Mouse (Mus musculus) hindbrain, embryonic 15.5 days (tissue): Measurements from ENCODE around the gene Rimbp3. TPM values are rescaled to one million over a fixed set of nuclear protein-coding genes. Genes with fewer than 3 reads are reported as not detected.
"Not testable (repeated sequence)": the region's sequence is repeated elsewhere in the genome, so short reads cannot be mapped to it uniquely, and the experiment has no call there.

Experiments used
- ATAC-seq: fragments of 200-750 bp; cut with Nextera tagmentation; 2 replicates; pipeline ENCODE4 v1.8.0; 2017; ENCODE audit warnings: low read depth, moderate number of reproducible peaks, moderate TSS enrichment; ENCODE audit not compliant: low FRiP score
- H3K27ac ChIP-seq: fragments of 300-500 bp; sonication (generic); replicated peaks from 2 replicates; pipeline ENCODE4 v1.5.1; 2015; ENCODE audit warnings: mild to moderate bottlenecking, inconsistent platforms
- H3K27me3 ChIP-seq: fragments of 300-500 bp; sonication (generic); 2 replicates; pipeline ENCODE4 v1.6.1; 2015; ENCODE audit warnings: control low read depth, inconsistent platforms
- H3K36me3 ChIP-seq: fragments of 300-500 bp; sonication (generic); 2 replicates; pipeline ENCODE4 v1.6.1; 2015; ENCODE audit warnings: control low read depth, inconsistent platforms
- H3K4me1 ChIP-seq: fragments of 300-500 bp; sonication (generic); replicated peaks from 2 replicates; pipeline ENCODE4 v1.6.1; 2015; ENCODE audit warnings: control low read depth, inconsistent platforms
- H3K4me2 ChIP-seq: fragments of 300-500 bp; sonication (generic); 2 replicates; pipeline ENCODE4 v1.6.1; 2015; ENCODE audit warnings: moderate library complexity, mild to moderate bottlenecking, inconsistent platforms
- H3K4me3 ChIP-seq: fragments of 300-500 bp; sonication (generic); 2 replicates; pipeline ENCODE4 v1.5.1; 2015; ENCODE audit warnings: mild to moderate bottlenecking, inconsistent platforms
- H3K9ac ChIP-seq: fragments of 300-500 bp; sonication (generic); 2 replicates; pipeline ENCODE4 v1.6.1; 2015; ENCODE audit warnings: inconsistent platforms
- H3K9me3 ChIP-seq: fragments of 300-500 bp; sonication (generic); 2 replicates; pipeline ENCODE4 v1.6.1; 2016; ENCODE audit warnings: control low read depth, inconsistent platforms
- WGBS: fragments of 180-500 bp; shearing (Covaris S2); methylation state at CpG from one replicate; pipeline ENCODE4 v1.1.7; 2015; 5-methylcytosine and 5-hydroxymethylcytosine counted together
- polyA plus RNA-seq: library from polyadenylated mRNA; unstranded; fragments of >200 nt; fragmentation: Nextera tagmentation; extraction: Ambion mirVana; gene quantifications from 2 replicates; pipeline ENCODE4 v1.2.1, GENCODE M21; 2015

Rimbp3 gene
- polyA plus RNA-seq, result 1.8 and 1.9 TPM in 2 replicates

- peak; percentile 90 for ATAC-seq
- Histone ChIP-seq H3K27ac (peak within 1 kb of the TSS; percentile 87), H3K4me1 (peaks cover 30% of the 10 kb centered on the region), H3K4me3 (peak within 1 kb of the TSS; percentile 70), H3K27me3 (no peaks in the 10 kb centered on the region), H3K9me3 (no peaks in the 10 kb centered on the region), H3K4me2 (peak within 1 kb of the TSS; percentile 98), H3K36me3 (no peaks in the 10 kb centered on the region), H3K9ac (peak within 1 kb of the TSS; percentile 75)
- under 1% methylated on average over 85 of the region's 85 CpGs for whole genome bisulfite sequencing
Observed at GRCm38 (mm10) chr16:17208389-17209361, at the start of gene Rimbp3. Rimbp3 (plus strand) TSS chr16:17208603.

GRCm38 (mm10) chr16:17165478-17165877 lies 42.9 kb upstream of the Rimbp3 start:
- peaks cover 12% of the 10 kb centered on the region for H3K36me3 ChIP-seq
- not testable (repeated sequence) for H3K27ac ChIP-seq, H3K4me1 ChIP-seq, H3K4me3 ChIP-seq, H3K9me3 ChIP-seq, H3K4me2 ChIP-seq, H3K9ac ChIP-seq, H3K27me3 ChIP-seq, ATAC-seq
- 97% methylated on average over 1 of the region's 1 CpGs for WGBS

- no peak for ATAC-seq
- H3K27me3 ChIP-seq, result no peaks in the 10 kb centered on the region
- H3K4me2 ChIP-seq, result no peak overlapping the region
- H3K4me3 ChIP-seq, result no peak overlapping the region
- H3K36me3 ChIP-seq, result peaks cover 19% of the 10 kb centered on the region
- H3K9me3 ChIP-seq, result no peaks in the 10 kb centered on the region
- no peak overlapping the region for H3K27ac ChIP-seq
- H3K4me1 ChIP-seq, result no peaks in the 10 kb centered on the region
- H3K9ac ChIP-seq, result no peak overlapping the region
Observed at GRCm38 (mm10) chr16:17167179-17167578, 41.2 kb upstream of the Rimbp3 start.

- Histone ChIP-seq H3K4me1 (no peaks in the 10 kb centered on the region), H3K9ac (no peak overlapping the region), H3K36me3 (peaks cover 26% of the 10 kb centered on the region), H3K4me2 (no peak overlapping the region), H3K27me3 (no peaks in the 10 kb centered on the region), H3K9me3 (no peaks in the 10 kb centered on the region), H3K4me3 (no peak overlapping the region), H3K27ac (no peak overlapping the region)
- WGBS, result 91% methylated on average over 5 of the region's 5 CpGs
- no peak for ATAC-seq
Observed at GRCm38 (mm10) chr16:17168049-17168448, 40.4 kb upstream of the Rimbp3 start.

- WGBS, result 91% methylated on average over 2 of the region's 2 CpGs
- no peaks in the 10 kb centered on the region for H3K9me3 ChIP-seq
- H3K27me3 ChIP-seq, result no peaks in the 10 kb centered on the region
- no peak overlapping the region for H3K9ac ChIP-seq
- no peak for ATAC-seq
- H3K4me2 ChIP-seq, result no peak overlapping the region
- no peak overlapping the region for H3K4me3 ChIP-seq
- H3K4me1 ChIP-seq, result 0 out of 2 replicates have a peak, but pooled peaks cover 5% of the 10 kb centered on the region
- H3K36me3 ChIP-seq, result peaks cover 39% of the 10 kb centered on the region
- H3K27ac ChIP-seq, result no peak overlapping the region
Observed at GRCm38 (mm10) chr16:17175765-17176164, 32.6 kb upstream of the Rimbp3 start.

- no peak overlapping the region for H3K9ac ChIP-seq
- H3K4me1 ChIP-seq, result 0 out of 2 replicates have a peak, but pooled peaks cover 5% of the 10 kb centered on the region
- no peak overlapping the region for H3K4me2 ChIP-seq
- peaks cover 25% of the 10 kb centered on the region for H3K36me3 ChIP-seq
- no peak overlapping the region for H3K27ac ChIP-seq
- ATAC-seq, result no peak
- no peaks in the 10 kb centered on the region for H3K27me3 ChIP-seq
- H3K9me3 ChIP-seq, result no peaks in the 10 kb centered on the region
- WGBS, result 93% methylated on average over 1 of the region's 1 CpGs
- no peak overlapping the region for H3K4me3 ChIP-seq
Observed at GRCm38 (mm10) chr16:17177623-17178170, 30.7 kb upstream of the Rimbp3 start.

- H3K36me3 ChIP-seq, result peaks cover 10% of the 10 kb centered on the region
- H3K4me3 ChIP-seq, result no peak overlapping the region
- no peak overlapping the region for H3K9ac ChIP-seq
- H3K4me2 ChIP-seq, result no peak overlapping the region
- no peak for ATAC-seq
- H3K27me3 ChIP-seq, result no peaks in the 10 kb centered on the region
- 94% methylated on average over 3 of the region's 3 CpGs for WGBS
- 0 out of 2 replicates have a peak, but pooled peaks cover 5% of the 10 kb centered on the region for H3K4me1 ChIP-seq
- H3K9me3 ChIP-seq, result no peaks in the 10 kb centered on the region
- H3K27ac ChIP-seq, result no peak overlapping the region
Observed at GRCm38 (mm10) chr16:17179706-17180105, 28.7 kb upstream of the Rimbp3 start.

- Histone ChIP-seq H3K9me3 (no peaks in the 10 kb centered on the region), H3K4me2 (no peak overlapping the region), H3K4me1 (0 out of 2 replicates have a peak, but pooled peaks cover 5% of the 10 kb centered on the region), H3K36me3 (peaks cover 5% of the 10 kb centered on the region; the same call in 1 of the 2 replicates), H3K9ac (no peak overlapping the region), H3K4me3 (no peak overlapping the region), H3K27ac (no peak overlapping the region), H3K27me3 (no peaks in the 10 kb centered on the region)
- ATAC-seq, result no peak
- 93% methylated on average over 4 of the region's 4 CpGs for WGBS
Observed at GRCm38 (mm10) chr16:17181382-17181781, 27.0 kb upstream of the Rimbp3 start.

- no peak overlapping the region for H3K4me2 ChIP-seq
- no peak overlapping the region for H3K4me3 ChIP-seq
- no peaks in the 10 kb centered on the region for H3K9me3 ChIP-seq
- 81% methylated on average over 2 of the region's 2 CpGs for WGBS
- no peak overlapping the region for H3K27ac ChIP-seq
- no peaks in the 10 kb centered on the region for H3K27me3 ChIP-seq
- peaks cover 5% of the 10 kb centered on the region; the same call in 1 of the 2 replicates for H3K36me3 ChIP-seq
- no peaks in the 10 kb centered on the region for H3K4me1 ChIP-seq
- no peak overlapping the region for H3K9ac ChIP-seq
- no peak for ATAC-seq
Observed at GRCm38 (mm10) chr16:17182136-17182535, 26.3 kb upstream of the Rimbp3 start.

- ATAC-seq, result no peak
- peaks cover 5% of the 10 kb centered on the region; the same call in 1 of the 2 replicates for H3K36me3 ChIP-seq
- no peak overlapping the region for H3K4me2 ChIP-seq
- 89% methylated on average over 3 of the region's 3 CpGs for WGBS
- H3K27me3 ChIP-seq, result no peaks in the 10 kb centered on the region
- no peaks in the 10 kb centered on the region for H3K4me1 ChIP-seq
- no peak overlapping the region for H3K9ac ChIP-seq
- no peak overlapping the region for H3K4me3 ChIP-seq
- no peaks in the 10 kb centered on the region for H3K9me3 ChIP-seq
- no peak overlapping the region for H3K27ac ChIP-seq
Observed at GRCm38 (mm10) chr16:17183003-17183402, 25.4 kb upstream of the Rimbp3 start.

- ATAC-seq, result no peak
- H3K9me3 ChIP-seq, result no peaks in the 10 kb centered on the region
- peaks cover 5% of the 10 kb centered on the region; the same call in 1 of the 2 replicates for H3K36me3 ChIP-seq
- no peaks in the 10 kb centered on the region for H3K4me1 ChIP-seq
- no peak overlapping the region for H3K9ac ChIP-seq
- no peak overlapping the region for H3K4me2 ChIP-seq
- H3K4me3 ChIP-seq, result no peak overlapping the region
- no peaks in the 10 kb centered on the region for H3K27me3 ChIP-seq
- H3K27ac ChIP-seq, result no peak overlapping the region
Observed at GRCm38 (mm10) chr16:17185475-17185874, 22.9 kb upstream of the Rimbp3 start.

GRCm38 (mm10) chr16:17193823-17194222 lies 14.6 kb upstream of the Rimbp3 start:
- no peak overlapping the region for H3K9ac ChIP-seq
- WGBS, result 94% methylated on average over 4 of the region's 4 CpGs

More at GRCm38 (mm10) chr16:17193823-17194222, 14.6 kb upstream of the Rimbp3 start:
- Histone ChIP-seq H3K27me3 (no peaks in the 10 kb centered on the region), H3K36me3 (no peaks in the 10 kb centered on the region), H3K9me3 (no peaks in the 10 kb centered on the region), H3K4me2 (no peak overlapping the region), H3K4me1 (no peaks in the 10 kb centered on the region), H3K27ac (no peak overlapping the region), H3K4me3 (no peak overlapping the region)
- ATAC-seq, result no peak
